Mouse (Mus musculus) thymus, postnatal 25 days (tissue): Measurements from ENCODE around the gene Papln.

ENCODE experiments used
- DNase-seq: peaks from one replicate; pipeline ENCODE4 v3.0.0; 2022

The Papln gene

DNA sequence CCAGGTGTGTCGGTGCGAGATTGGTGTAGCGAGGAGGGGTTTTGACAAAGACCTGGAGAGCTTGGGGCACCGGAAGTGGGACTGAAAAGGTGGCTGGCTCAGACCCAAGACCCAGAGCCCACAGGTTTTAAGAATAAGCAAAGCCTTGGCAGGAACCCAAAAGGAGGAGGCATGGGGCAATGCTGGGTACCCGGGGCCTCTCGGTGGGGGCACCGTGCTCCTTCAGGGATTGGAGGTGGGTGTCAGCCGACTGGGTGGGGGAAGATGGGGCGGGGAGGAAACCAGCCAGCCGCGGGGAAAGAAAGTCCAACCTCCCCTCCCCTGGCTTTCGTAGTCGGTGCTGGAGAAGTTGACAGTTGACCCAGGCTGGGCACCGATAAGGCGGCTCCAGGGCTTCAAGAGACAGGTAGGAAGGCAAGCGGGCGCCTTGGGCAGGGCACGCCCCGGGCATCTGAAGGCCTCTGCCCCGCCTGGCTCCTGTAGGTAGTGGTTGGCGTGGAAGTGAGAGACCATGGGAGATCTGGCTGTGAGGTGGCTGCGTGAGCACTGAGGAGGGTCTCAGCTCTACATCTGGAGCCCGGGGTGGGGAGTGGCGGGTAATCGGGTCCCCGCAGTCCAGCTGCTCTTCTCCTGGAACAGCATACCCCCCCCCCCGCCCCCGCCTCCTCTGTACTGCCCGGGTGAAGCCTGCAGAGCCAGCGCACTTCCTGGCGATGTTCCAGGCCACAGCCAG lies at the start of gene Papln:
Gene Papln (plus strand): TSS at position 324 of the 733 bp plus-strand sequence.
- DNase-seq, result peak; percentile 18

DNA sequence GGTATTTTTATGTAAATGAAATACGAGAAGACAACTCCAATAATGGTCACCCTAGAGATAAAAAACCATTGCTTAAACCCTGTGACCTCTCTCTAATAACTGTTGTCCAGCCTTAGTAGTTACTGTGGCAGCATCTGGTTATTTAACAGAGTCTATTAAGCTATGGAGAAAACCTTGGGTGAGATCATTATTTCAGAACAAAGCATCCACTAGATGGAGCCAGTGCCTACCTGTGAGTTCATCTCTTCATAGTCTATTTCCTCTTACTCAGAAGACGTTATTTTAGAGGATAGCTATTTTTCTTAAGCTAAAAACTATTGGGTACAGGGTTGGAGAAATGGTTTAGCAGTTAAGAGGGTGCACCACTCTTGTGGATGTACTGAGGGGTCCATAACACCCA lies 49.7 kb upstream of the Papln start:
- peak; percentile 16 for DNase-seq

DNA sequence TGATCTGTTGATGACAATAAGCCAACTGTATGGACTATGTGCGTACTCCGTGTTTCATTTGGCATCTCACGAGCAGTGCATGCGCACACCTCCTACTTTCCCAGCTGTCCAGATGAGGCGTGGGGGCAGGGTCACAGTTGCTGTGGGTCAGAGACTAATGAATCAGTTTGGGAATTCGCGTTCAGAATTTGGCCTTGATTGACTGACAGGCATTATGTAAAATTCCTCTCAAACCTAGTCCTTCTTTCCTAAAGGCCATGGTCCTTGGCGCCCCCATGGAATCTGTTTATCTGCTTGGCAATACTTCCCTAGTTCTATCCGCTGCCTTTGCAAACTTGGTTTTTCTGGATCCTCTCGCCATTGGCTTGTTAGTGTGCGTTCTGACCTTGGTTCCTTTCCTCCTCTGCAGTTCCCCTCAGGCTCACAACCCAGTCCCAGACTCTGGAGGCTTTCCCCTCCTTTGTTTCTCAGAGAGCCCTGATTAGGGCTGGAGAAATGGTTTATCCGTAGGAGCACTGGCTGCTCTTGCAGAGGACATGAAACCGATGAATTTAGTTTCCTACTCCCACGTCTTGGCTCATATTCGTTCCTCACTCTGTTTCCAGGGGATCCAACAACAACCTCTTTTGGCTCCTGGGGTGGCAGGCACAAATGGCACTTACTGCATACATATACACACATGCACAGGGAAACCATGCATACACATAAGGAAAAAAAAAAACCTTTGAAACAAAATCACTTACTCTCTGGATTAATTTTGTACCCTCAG lies 46.8 kb upstream of the Papln start:
- no peak for DNase-seq

DNA sequence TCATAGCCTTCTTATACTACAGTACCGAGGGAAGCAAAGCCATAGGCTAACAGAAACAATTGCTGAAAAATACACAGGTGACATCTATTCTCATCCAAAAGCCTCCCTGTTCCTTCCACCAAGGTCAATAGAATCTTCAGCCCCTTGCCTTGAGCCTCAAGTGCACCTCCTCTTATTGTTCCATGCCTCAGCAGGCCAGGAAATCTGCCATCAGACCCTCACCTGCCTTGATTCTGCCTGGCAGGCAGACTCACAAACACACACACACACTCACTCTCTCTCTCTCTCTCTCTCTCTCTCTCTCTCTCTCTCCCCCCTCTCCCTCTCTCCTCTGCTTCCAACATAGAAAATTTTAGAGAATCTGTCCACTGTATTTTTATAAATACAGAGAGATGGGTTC lies 44.0 kb upstream of the Papln start:
- DNase-seq, result no peak

DNA sequence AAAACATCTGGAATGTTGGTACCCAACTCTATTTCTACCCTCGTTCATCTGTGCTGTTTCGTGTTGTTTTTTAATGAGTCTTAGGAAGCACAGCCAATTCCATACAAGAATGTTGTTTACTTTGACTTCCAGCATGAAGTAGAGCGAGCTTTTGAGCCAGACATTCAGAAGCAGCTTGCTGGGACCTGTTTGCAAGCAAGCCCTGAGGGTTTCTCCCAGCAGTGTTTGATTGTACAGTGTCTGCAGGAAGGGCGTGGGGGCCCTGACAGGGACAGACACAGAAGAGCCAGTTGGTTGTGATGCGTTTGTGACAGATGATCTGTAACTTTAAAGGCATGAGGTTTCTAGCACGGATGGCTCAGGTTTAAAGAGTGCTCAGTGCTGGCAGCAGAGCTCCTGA lies 42.2 kb upstream of the Papln start:
- DNase-seq, result no peak

DNA sequence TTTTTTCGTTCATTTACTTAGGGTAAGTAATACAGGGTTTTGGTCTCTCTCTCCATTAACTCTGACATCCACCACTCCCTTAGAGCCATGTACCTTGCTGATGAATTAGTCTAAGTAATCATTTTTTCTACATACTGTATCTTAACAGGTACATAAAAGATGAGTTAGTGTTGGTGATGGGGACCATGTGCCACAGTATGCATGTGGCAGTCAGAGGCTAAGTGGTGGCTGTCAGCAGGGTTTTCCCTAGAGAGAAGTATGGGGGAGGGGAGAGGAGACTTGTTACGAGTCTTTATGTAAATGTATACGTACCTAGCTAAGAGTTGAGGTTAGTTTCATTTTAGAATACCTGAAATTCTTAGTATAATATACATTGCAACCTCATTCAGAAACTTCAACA lies 40.4 kb upstream of the Papln start:
- no peak for DNase-seq

DNA sequence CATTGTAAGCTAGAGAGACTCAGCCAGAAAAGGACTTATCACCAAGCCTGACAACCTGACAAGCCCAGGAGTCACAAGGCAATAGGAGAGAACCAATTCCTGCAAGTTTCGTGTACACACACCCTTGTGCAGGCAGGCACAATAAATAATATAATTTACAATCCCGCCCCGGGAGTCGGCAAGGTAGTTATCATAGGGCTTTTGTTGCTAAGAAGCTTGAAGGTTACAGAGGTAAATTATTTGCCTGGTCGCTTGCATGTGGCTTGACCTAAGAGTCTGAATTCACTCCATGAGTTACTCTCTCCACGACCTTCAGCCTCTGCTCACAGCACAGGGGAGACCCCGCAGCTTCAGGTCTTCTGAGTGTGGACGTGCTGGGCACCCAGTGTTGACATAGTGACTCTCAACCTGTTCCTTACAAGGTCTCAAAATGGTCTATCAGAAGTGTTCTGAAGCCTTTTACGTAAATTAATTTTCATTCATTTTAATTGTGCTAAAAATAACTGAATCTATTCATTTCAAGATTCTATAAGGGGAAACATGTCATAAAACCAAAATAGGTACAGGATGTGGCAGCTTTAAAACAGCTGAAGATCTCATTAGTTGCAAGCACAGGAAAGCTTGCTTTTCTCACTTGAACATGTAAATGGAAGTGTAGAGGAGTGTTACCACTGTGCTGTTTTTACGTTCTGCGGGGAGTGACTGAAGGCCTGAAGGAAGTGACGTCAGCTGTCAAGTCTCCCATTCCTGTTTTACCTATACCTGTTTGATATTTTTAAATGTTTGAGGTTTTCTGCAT lies 36.7 kb upstream of the Papln start:
- no peak for DNase-seq

DNA sequence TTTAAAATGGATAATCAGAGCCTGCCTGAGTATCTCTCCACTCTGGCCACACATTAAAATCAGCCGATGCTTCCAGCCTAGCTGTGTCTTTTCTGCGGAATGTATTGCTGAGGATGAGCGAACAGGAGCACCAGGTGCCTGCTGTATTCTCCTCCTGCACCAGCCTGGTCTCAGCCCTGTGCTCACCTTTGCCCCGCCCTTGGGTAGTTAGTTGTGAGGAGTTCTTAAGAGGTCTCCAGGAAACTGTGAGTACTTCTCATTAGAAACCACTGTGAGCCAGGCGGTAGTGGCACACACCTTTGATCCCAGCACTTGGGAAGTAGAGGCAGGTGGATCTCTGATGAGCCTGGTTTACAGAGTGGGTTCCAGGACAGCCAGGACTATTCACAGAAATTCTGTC lies 31.2 kb upstream of the Papln start:
- no peak for DNase-seq

DNA sequence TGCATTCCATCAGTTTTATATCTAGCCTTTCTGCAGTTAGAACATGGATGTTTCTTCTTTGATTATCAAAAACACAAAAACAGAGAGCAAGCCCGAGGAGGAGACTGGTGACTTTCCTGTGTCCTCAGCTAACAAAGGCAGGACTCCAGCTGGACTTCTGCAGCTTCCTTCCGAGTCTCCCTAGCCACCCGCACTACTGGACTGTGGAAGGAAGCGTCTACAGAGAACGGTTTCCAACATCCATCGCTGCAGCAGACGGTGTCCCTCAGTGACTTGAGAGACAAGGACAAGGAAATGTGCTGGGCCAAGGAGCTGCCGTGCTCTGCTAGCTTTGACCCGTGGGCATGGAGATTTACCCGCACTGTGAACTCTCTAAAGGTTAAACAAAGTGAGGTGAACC lies 29.4 kb upstream of the Papln start:
- DNase-seq, result no peak

DNA sequence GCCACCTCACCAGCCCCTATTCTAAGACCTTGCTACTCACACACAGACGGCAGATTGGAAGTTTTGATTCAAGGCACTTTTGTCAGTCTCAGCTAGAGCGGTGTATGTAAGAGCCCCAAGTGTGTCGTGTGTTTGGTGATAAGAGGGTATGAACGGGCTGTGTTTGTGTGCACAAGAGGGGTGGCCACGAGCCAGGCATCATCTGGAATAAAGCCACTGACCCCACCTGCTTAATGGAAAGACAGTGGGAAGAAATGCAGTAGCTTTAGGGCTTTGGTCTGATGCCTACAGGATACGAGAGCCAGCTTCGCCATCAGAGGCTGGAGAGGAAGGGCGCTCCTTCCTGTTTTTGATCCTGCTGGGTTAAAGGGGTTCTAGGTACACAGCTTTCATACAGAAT lies 27.2 kb upstream of the Papln start:
- DNase-seq, result no peak

DNA sequence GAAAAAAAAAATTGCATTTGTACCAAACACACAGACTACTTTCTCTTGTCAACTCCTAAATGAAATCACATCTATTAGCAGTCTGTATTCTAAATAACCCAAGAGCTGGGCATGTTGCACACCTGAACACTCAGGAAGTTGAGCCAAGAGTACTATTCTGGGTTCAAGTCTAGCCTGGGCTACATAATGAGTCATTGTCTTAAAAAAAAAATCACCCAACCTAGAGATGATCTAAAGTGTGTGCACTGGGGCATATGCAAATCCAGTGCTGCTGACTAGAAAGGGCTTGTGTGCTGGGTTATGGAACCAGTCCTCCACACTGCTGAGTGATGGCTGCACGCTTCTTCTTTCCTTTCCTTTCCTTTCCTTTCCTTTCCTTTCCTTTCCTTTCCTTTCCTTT lies 24.8 kb upstream of the Papln start:
- DNase-seq, result no peak

DNA sequence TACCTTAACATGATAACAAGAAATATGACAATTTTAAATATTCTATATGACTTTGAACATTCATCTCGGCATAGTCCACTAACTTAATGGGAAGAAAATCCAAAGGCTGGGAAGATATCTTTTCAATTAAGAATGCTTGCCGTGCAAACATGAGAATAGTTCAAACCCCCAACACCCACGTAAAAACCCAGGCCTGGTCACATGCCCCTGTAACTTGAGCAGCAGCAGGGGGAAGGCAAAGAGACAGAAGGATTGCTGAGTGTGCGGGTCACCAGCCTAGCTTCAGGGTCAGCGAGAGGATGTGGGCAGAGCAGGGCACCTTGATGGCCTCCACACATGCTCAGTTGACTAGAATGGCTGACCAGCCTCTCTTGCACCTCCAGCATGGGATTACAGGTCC lies 21.7 kb upstream of the Papln start:
- no peak for DNase-seq

DNA sequence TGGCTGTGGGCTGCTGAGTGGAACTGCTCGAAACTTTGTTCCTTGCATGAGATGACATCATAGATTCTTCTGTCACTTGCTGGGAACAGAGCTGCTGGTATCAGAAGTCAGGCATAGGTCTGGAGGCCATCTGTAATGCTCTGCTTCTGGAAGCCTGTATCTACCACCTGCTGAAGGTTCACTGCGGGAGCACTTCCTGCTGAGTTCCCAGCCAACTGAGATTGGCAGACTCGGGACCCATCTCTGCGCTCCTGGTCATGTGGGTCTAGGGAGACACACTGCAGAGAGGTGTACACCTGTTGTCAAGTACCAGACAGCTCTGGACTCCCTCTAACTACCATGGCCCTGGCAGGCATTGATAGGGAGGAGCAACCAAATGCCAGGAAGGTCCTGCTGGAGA lies 20.6 kb upstream of the Papln start:
- DNase-seq, result no peak

DNA sequence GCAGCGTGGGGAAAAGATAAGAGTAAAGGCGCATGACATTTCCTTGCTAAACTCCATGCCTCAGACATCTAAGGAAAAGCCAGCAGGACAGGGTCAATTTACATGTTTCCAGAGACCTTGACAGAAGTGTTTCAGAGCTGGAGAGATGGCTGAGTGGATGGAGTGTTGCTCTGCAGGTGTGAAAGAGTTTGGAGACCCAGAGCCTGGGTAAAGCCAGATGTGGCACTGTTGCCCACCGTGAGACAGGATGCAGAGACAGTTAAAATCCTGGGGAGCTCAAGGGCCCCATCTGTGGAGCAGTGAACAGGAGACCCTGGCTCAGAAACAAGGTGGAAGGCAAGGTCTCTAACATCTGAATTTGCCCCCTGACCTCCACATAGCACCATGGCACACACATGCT lies 19.7 kb upstream of the Papln start:
- no peak for DNase-seq

DNA sequence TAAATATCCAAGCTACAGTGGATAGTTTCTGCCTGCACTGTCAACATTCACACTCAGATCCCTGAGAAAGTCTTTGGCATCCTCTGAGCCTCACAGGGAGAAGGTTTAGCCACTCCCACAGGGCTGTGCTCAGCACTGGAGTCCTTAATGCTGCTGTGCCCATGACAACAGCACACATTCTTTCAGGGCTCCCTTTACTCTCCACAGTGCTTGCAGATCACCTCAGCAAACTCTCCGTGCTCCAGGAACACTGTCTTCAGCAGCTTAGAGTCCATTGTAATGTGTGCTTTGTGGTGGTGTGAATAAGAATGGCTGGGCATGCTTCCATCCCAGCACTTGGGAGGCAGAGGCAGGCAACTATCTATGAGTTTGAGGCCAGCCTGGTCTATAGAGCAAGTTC lies 14.2 kb upstream of the Papln start:
- no peak for DNase-seq

DNA sequence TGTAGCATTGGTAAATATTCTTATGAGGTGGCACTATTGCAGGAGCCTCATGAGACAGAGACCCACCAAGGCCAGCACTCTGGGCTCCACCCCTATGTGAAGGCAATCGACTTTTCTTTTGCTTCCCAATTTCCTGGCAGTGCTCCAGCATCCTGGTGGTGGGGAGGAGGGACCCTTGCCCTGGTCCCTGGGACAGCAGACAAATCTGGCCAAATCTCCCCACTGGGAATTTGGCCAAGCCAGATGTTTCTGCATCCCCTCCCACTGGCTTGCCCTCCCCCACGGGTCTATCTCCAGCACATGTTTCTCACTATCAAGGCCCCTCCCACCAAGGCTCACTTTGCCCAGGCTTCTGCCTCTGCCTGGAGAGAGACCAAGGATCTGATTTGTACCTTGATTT lies 10.9 kb upstream of the Papln start:
- no peak for DNase-seq

DNA sequence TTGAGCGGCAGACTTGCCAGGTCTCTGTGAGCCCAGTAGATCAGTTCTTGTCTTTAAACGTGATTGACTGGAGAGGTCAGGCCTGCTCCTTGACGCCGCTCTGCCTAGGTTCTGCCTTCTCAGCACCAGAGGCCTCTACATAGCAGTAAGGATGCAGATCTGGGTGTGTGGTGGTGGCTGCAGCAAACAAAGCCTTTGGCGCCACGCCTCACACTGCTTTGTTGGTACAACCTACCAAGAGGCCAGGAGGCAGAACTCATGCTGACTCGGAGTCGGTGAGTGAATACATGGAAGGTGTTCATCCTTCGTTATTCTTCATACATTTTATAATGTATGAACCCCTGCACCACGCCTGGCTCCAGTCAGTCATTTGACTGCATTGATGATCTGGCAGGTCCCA lies 4.7 kb upstream of the Papln start:
- DNase-seq, result no peak

DNA sequence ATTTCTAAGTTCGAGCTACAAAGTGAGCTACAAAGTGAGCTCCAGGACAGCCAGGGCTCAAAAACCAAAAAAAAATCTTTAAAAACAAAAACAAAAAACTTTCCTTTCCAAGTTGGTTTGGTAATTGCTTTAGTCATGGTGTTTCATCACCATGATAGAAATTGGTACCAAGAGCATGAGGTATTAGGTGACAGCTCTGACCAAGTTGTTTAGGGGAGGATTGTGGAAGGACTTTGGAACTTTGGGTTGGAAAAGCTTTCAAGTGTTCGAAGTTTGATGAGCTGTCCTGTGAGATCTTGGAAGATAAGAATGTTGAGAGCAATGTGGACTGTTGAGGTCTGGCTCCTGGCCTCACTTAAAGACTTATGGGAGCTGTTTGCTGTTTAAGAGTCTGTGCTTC lies 3.2 kb upstream of the Papln start:
- no peak for DNase-seq

DNA sequence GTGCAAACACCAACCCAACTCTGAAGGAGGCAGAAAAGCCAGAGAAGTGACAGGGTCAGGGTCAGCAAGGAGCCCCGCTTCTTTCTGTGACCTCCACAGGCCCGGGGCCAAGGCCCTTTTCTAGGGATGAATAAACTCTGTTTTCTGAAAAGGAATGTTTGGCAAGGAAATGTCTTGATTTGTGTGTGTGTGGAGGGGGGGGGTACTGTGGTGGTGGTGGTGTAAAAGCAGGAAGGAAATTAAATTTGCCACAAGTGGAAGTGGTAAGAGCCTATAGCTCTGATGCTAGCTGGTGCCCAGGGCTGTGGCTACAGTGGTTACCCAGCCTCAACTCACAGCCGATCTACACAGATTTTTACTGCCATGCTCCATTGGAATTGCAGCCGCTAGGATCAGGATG lies 728 bp upstream of the Papln start:
- no peak for DNase-seq

DNA sequence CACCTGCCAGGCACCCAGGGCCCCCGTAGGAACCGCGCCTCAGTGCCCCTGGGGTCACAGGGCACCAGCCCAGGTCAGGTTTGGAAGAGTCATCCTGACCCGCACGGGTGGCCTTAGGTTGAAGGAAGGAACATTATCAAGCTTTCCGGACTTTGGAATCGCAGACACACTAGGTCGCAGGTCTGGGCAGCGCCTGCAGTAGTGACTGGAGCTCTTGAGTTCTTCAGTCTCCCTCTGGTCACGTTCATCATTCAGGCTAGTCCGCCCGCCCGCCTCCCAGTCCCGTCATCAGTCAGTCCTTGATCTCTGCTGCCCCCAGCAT lies 571 bp downstream of the Papln start:
- no peak for DNase-seq

DNA sequence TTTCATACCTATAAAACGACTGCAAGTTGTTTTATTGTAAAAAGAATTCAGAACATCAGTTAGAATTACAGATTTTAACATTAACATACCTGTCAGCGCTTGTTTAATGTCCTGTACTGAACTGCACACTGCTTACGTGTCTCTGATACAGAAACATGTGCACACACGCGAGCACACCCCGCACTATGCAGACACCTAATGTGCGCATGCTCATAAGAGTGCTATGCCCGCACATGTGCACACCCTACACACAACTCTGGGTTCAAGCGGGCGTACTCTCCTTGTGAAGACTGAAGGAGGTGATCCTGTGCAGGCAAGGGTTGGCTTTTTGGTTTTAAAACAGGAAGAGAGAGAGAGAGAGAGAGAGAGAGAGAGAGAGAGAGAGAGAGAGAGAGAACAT lies 1.1 kb downstream of the Papln start:
- no peak for DNase-seq

DNA sequence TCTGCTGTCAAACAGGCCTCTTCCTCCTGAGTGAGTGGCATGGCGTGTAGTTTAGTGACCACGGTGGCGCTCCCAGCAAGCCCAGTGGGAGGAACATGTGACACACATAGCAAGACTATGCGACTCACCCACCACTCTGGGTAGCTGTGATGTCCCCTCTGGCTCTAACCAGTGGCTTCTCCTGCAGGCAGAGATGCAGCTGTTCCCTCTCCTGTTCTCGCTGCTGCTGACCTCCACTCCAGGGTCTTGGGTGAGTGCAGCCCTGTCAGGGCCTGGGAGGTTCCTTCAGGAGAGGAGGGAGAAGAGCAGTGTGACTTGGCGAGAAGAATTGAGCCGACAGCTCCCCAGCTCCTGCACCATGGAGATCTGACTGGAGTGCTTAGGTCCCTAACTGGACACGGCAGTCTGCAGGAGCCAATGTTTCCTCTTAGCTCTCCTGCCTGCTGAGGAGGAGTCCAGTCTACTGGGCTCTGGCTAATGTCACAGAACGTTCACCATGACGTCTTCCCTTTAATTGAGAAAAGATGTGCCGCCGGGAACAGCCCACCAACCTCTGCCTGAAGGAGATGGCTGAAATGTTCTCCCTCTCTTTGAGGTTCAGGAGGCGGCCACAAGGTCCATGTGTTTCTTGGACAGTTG lies 2.6 kb downstream of the Papln start:
- DNase-seq, result no peak

DNA sequence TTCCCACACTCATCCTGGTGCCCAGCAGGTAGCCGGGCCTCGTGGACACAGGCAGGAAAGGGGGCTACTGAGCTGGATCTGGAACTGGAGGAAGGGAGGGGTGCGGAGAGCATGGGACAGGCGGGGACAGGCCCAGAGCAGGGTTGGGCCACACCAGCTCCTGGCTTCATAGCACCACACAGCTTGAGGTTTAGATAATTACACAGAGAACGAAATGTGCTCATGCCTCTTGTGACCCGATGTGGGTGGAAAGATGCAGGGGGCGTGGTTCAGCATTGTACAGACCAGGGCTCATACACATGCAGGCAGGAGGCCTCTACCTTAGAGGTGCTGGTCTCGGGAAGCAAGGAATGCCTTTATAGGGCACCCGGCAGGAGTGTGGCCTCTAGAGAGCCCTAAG lies 4.4 kb downstream of the Papln start:
- no peak for DNase-seq
